Mouse (Mus musculus): Measurements from ENCODE around the gene P2rx4.
A peak's percentile ranks its signal among the peaks of the same experiment; 100 is the strongest.

The P2rx4 gene

DNA sequence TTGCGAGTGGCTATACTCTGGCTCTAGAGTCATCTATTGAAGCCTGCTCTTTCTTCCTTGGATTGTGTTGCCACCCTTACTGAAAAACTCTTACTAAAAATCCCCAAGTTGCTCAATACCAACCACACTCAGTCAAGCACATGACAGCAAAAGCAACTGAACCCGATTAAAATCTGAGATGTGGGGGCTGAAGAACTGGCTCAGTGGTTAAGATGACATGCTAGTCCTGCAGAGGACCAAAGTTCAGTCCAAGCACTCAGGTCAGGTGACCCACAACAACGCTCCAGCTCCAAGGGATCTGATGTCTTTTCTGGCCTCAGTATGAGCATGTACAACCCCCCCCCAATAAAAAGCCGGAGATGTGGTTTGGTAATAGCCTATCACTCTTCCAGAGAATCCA is 2.8 kb upstream of the P2rx4 start:
- no peak for DNase-seq

DNA sequence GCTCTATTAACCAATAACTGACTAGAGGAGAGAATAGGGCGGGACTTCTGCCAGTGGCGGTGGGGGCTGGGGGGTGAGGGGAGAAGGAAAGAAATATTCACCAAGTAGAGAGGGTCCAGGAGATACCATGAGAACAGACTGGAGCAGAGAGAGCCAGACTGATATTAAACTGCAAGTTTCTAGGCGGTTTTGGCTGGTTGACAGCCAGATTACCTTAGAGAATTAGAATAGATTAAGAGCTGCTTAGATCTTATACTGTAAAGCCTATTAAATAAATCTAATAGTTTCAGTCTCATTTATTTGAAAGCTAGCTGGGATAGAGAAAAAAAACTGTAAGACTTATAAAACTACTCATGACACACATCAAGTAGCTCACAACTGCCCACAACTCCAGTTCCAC is 2.2 kb upstream of the P2rx4 start:
- DNase-seq = no peak

DNA sequence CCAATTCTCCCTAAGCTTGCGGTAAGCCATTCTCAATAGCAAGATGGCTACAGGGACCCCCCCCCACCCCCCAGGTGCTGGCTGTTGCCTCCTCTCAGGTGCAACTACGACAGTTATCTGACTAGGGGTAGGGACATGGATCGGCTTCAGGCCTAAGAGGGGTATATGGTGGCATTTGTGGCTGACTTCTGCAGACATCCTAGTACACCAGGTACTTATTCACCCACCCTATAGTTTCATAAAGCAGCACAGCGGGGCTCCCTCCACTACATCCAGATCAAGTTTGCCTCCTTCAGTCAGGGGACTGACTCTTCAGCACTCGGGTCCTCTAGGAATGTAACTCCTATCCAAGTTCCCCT is 448 bp upstream of the P2rx4 start:
- DNase-seq = no peak

DNA sequence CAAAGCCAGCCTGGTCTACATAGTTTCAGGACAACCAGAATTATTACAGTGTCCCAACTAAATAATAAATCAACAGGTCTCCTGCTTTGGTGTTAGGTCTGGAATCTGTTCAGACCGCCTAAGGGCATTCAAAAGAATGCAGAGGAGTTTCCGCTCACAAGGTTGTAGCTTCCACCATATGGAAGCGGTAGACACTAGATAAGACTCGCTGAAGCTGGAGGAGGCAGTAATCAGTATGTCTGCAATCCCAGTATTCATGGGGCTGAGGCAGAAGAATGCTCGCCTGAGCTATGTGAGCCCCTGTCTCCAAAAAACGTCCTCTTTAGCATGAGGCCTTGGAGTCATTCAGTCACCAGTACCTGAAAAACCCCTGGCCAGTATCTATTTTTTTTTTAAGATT is 1.5 kb downstream of the P2rx4 start:
- no peak for DNase-seq

DNA sequence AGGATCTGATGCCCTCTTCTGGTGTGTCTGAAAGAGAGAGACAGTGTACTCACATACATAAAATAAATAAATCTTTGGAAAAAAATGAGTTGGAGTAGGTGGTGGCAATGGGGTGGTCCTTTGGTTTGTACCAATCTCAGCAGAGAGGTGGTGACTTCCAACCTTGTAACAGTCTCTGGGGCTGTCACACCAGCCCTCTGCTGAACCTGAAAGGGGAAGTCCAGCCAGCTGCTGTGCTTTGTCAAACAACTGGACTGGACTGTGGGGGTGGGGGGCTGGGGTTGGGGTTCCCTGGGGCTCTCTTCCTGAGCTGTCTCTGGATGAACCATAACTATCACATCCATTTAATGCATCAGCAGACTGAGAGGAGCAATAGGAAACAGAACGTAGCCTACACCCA is 8.4 kb downstream of the P2rx4 start:
- no peak for DNase-seq

DNA sequence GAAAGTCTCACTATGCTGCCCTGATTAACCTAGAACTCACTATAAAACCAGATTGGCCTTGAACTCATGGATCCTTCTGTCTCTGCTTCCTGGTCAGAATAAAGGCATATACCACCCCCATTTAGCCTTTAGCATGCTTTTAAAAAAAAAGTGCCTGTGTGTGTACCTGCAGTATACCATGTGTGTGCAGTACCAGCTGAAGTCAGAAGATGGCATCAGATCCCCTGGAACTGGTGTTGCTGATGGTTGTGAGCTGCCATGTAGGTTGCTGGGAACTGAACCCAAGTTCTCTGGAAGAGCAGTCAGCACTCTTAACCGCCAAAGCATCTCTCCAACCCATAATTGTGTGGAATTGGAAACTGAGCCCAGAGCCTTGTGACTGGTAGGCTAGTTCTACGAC is 9.4 kb downstream of the P2rx4 start:
- DNase-seq = no peak

DNA sequence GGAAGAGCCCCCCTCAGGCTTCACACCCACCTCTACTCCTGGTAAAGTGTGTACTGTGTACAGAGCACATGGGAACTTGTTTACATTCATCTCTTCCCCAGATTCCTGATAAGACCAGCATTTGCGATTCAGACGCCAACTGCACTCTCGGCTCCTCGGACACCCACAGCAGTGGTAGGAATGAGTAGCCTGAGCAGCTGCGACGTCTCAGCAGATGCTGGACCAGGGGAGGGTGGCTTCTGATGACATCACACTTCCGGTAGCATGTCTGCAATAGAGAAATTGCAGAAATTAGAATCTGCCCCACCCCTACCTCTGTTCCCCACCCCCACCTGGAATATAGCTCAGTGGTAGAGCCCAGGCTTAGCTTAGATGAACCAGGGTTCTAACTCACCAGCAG is 11.1 kb downstream of the P2rx4 start:
- no peak for DNase-seq

DNA sequence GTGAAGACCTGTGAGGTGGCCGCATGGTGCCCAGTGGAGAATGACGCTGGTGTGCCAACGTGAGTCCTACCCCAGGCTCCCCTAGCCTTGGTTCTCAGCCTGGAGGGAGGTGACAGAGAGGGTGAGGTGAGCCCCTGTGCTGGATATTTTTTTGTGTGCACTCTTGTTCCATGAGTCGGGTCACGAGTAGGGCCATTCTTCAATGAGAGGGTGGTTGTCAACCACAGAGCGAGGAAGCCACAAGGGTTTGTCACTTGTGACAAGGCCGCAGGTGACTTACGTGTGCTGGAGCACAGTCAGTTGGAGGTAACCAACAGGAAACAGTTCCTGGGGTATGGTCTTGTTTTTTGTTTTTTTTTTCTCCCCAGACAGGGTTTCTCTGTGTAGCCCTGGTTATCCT is 11.8 kb downstream of the P2rx4 start:
- DNase-seq = no peak

DNA sequence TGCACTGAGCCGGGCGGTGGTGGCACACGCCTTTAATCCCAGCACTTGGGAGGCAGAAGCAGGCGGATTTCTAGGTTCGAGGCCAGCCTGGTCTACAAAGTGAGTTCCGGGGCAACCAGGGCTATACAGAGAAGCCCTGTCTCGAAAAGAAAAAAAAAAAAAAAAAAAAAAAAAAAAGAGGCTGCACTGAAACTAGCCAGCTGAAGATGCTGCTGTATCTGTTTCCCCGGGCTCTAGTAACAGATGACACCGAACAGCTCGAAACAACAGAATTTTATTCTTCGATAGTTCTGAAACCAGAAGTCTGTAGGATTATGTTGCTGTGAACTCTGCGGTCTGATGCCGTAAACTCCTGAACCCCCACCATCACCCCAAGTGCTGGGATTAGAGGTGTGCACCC is 18.1 kb downstream of the P2rx4 start:
- no peak for DNase-seq

DNA sequence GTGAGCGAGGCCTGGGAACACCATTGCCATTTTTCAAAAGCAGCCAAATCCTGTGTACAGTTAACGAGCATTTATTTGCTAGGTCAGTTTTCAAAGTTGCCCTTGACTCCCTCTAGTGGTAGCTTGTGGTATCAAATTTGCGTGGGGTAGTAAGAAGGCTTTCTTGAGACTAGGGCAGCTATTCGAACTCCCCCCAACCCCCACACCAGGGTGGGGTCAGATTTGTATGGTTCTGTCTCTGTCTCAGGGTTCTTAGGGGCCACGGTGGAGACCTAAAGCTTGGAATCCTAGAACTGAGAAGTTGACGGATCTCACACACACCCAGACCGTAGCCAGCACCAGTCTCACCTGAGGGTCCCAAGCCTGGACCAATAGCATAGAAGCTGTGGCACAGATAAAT is 18.7 kb downstream of the P2rx4 start:
- peak; percentile 78 for DNase-seq

DNA sequence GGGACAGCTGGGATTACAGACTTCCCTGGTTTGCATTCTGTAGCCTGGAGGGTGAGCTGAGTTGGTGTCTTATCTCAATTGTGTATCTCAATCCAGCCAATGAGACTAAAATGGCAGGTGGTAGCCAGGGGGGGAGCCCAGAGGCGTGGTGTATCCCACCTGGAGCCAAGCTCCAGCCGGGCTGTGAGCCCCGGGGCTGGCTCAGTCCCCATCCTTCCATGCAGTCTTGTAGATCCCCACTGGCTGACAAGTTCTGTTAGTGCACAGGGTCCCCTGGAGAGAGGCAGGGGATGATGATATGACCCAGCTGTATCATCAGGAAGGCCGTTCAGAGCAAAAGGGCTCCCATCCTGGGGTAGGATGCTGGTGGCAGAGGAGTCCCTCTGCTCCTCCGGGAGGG is 19.3 kb downstream of the P2rx4 start:
- no peak for DNase-seq

DNA sequence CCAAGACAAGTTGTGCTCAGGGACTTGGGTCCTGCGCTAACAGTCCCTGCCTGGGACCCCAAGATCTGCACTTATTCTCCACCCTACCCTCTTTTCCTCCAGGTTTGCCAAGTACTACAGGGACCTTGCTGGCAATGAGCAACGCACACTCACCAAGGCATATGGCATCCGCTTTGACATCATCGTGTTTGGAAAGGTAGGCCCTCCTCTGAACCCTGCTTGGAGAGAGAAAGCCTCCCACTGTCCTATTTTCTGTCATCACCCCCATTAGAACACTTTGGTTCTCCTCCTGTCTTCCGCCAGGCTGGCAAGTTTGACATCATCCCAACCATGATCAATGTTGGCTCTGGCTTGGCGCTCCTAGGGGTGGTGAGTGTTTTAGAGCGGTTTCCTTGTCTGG is 19.8 kb downstream of the P2rx4 start:
- DNase-seq = no peak

DNA sequence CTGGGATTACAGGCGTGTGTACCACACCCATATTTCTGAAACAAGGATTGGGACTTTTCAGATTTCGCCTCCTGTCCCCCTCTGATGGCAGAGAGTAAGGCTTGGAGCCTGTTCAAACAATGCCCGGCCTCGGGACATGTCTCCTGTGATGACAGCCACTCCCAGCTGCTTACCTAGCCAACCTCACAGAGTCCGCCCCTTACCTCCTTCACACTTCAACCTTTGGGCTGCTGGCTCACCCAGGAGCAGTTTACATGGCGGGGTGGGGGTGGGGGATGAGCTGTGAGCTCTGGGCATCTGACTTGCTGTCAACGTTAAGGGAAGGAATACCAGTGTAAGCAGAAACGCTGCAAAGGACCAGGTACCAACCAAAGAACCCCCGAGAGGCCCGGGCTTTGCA is 23.4 kb downstream of the P2rx4 start:
- no peak for DNase-seq

DNA sequence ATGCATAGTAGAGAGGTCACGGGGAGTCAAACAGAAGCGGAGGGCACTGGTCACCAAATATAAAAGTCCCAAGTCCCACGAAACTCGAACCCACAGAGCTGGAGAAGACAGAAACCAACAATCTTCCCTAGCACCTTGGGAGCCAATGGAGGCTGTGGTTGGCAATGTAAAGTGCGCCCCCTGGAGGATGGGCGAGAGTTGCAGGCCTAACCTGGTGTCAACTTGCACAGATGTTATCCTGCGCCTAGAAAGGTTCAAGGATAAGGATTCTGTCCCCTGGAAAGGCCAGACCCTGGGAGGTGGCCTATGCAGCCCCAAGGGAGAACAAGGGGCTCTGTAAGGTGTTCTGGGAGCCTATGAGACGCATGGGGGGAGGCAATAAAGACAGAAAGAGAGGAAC is 24.0 kb downstream of the P2rx4 start:
- peak; percentile 46 for DNase-seq

DNA sequence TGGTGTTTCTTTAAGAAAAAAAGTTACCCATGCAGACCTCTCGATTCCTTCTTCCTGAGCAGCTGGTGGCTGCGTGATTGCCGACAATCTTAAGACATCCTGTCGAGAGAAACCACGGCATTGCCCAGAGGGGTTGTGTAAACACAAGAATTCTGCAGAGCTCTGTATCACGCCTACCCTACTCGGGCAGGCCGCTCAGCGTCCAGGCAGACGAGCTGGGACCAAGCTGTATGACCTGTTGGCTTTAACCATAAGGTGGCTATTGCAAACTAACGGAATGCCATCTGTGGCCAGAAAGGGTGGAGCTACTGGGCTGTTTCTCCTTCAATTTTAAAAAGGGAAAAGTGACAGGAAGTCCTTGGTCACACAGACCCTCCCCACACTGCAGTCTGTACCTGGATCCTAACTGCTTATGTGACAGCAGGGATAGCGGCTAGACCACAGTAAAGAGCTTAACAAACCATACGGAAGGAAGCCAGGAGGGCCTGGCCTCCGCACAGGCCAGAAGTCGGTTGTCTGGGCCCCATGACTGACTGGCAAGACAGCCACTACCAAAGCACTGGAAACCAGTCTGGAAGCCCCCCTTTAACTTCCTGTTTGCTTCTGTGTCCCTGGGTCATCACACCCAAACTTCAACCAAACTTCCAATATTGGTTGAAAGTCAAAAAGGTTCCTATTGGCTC is 24.8 kb downstream of the P2rx4 start:
- DNase-seq = no peak

DNA sequence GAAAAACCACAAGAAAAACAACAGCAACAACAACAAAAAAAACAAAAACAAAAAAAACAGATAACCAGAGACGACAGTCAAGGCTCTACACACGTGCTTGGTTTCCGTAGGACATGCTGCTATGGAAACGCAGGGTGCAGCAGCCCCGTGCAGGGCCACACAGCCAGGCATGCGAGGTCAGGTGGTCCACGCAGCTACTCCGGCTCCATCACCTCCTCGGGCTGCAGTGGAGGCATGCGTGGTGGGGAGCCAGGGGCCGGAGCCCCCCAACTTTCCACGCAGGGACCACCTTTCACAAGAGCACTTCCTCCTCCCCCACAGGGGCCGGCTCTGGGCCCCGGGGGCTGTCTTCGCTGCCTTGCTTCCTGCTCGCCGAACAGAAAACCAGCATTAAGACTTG is 26.5 kb downstream of the P2rx4 start:
- DNase-seq = no peak

DNA sequence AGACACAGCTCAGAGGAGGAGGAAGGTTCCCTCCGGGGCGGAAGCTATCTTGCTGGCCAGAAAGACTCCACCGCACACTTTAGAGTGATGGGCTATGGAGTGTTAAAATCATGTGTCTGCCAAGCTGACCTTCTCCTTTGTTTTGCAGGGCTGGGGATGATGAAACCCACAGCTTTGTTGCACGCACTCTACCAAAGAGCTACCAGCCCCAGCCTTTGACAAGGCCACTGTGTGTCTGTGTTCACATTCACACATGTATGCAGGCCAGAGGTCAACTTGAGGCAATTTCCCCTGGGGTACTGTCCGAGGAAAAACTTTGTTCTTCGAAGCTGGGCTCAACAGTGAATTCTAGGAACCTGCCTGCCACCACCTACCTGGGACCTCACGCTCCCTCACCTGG is 28.5 kb downstream of the P2rx4 start:
- no peak for DNase-seq

DNA sequence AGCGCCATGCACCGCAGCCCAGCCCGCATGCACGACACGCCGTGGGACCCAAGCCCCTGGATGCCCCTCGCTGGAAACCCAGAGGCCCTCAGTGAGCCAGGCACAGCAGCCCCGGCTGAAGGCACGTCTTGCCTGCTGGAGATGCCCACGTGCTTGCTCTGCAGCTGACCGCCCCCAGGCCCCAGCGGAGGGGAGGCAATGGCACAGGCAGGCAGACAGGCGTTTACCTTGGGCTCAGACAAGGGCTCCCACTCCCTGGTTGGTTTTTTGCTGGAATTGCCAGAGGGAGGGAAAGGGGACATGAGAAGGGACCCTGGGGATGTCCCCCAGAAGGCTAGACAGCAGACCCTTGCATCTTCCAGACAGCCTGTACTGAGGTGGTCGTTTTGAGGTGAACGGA is 29.4 kb downstream of the P2rx4 start:
- DNase-seq = no peak

DNA sequence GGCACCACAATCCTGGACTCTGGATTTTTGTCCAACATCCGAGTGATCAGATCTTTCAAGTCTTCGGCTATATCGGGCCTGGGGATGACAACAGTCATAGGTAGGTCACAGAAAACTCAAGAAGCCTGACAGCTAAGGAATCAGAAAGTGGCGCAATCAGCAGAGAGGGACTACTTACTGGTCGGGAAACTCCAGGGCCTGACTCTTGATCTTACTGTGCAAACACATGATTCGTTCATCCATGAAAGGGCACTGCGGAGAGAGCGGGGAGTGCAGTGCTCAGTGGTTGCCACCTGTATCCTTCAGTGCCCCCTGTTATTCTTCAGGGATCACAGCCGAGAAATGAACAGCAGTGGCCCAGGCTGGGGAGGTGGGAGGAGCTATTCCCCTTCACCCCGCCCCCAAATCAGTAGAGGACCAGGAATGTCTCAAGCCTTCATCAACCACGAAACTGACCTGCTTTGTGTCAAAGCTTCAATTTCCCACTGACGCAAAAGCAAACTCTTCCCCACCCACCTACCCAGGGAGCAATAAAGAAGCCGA is 36.6 kb downstream of the P2rx4 start:
- no peak for DNase-seq

DNA sequence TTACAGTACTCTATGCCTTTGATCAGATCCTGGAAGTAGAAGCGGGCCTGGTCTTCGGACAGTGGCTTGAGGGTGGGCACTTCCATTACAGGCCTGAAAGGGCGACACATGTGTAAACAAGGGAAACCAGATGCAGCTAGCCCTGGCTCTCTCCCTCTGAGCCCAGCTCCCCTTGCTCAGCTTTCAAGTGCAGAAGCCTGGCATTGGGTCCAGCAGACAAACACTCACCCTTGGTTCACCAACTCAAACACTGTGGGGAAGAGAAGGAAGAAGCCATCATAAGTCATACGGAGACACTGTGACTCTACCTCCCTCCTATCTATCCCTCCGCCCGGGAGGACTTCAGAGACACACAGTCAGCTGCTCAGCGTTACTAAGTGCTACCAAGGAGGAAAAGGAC is 40.6 kb downstream of the P2rx4 start:
- DNase-seq = no peak

DNA sequence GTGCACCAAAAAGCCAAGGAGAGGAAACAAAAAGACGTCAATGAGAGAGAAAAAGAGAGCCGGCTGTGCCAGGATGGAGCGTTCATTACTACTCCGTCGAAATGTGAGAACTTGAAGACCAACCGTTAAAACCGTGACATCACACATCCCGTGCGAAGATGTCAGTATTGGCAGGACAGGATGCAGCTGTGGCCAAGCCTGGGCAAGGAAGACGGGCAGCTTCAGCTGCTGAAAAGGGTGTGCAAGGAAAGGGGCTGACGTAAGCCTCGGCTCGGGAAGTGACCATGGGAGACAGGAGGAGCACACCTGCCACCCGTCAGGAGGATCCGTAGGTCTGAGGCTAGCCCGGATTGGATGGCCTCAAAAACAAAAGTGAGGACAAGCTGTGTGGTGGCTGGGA is 47.1 kb downstream of the P2rx4 start:
- no peak for DNase-seq

DNA sequence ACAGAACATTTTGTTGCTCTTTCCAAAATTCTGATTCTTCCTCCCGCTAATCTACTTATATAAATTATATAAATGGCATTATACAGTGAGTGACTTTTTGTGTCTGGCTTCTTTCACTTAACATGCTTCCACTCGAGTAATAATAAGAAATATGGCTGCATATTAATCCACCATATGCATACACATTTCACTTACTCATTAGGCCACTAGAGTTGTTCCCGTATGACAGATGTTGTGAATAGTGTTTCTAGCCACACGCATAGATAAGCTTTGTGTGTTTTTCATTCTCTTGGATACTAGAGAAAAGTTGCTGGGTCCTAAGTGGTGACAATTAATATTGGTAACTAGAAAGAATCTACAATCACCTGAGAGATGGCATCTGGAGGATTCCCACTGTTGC is 48.3 kb downstream of the P2rx4 start:
- DNase-seq = no peak

DNA sequence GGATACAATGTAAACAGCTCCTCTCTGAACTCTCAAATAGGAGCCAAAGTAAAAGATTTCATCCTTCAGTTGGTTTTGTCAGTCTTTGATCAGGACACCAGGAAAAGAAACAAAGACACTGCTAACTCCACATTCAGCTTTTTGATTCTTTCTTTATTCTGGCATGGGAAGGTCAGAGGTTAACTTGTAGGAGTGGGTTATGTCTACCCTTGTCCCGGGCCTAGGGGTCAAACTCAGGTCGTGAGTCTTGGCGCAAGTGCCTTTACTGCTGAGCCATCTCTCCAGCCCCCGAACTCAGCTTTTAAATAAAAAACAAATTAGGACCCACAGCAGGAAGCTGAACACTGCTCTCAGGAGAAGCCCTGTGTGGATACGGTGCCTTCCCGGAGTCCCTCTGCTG is 48.8 kb downstream of the P2rx4 start:
- no peak for DNase-seq

DNA sequence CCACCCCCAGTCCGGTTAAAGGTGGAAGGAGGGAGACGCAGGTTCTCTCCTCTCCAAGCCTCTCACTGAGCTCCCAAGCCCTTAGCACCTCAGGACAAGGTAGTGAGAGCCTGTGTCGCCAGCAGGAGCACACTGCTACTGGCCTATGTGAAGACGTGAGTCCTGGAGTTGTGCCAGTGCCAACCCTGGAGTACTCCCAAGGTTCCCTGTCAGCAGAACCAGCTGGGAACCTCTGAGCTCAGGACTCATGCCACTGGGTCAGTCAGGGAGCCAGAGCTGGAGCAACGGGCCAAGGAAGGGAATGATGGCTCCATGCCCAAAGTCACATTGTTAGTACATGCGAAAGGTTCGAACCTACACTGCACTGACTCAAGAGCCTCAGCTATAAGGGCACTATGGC is 49.3 kb downstream of the P2rx4 start:
- DNase-seq = peak; percentile 80

DNA sequence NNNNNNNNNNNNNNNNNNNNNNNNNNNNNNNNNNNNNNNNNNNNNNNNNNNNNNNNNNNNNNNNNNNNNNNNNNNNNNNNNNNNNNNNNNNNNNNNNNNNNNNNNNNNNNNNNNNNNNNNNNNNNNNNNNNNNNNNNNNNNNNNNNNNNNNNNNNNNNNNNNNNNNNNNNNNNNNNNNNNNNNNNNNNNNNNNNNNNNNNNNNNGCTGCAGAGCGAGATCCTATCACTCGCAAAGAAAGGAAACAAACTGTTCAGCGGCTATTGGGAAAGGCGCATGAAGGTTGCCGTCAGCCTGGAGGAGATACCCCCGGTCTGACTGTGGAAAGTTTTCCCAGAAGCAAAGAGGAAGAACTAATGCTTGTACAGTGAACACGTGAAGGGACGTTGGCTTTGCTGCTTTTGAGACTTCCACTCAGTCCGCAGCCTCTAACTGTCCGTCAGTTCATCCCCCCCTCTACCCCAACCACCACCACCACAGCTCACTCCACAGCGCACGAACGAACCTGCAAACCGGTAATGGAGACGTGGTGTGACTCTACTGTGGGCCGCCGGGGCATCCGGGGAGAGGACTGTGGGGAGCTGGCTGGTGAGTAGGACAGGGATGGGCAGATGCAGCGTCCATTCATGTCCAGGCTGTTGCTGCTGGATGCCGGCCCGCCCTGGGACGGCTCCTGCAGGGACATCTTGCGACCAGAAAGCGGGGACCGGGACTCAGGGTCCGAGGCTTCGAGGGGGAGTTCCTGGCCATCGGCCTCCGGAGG is 56.1 kb downstream of the P2rx4 start:
- DNase-seq = no peak

All from cerebellum, adult 11 months (tissue).